Mouse (Mus musculus): ENCODE measurements around the gene Macf1. TPM values are rescaled to one million over a fixed set of nuclear protein-coding genes. Genes with fewer than 3 reads are reported as not detected.
"Not testable (repeated sequence)": the region's sequence is repeated elsewhere in the genome, so short reads cannot be mapped to it uniquely, and the experiment has no call there.

The Macf1 gene
- polyA plus RNA-seq, 1 experiment = 88.5 TPM

DNA sequence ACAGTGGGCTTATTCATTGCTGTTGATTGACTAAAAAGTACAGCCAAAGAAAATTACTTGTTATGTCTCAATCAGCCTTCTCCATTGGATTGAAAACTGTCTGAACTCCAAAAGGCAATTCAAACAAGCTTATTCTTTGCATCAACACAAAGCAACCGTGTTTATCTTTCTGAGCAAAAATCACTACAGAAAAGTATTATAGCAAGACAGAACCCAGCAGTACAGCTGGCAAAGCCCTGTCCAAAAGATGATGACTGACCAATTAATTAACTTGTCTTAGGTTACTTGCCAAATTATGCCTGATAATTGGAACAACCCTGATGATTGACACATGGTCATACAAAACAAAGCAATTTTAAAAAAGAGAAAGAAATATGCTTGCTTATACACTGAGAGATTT lies 26.0 kb downstream of the Macf1 start:
- TF ChIP-seq TCF3 (IDR thresholded peaks at IDR 0.05; ENCODE audit: insufficient read length, low read depth) (no peak), MYOG (IDR thresholded peaks at IDR 0.05; ENCODE audit: control insufficient read depth in 1 of 3, insufficient read depth in 1 of 3, insufficient read length in 2 of 3, low read depth in 2 of 3) (no peak), POLR2A (IDR thresholded peaks at IDR 0.05; ENCODE audit: insufficient read length, low read depth) (no peak), SRF (IDR thresholded peaks at IDR 0.05; ENCODE audit: control insufficient read depth, insufficient read length, low read depth) (no peak), MAX (IDR thresholded peaks at IDR 0.05; ENCODE audit: low read depth) (no peak), USF1 (IDR thresholded peaks at IDR 0.05; ENCODE audit: low read depth) (no peak), POLR2AphosphoS2 (IDR thresholded peaks at IDR 0.05; ENCODE audit: insufficient read length, low read depth) (no peak), E2F4 (IDR thresholded peaks at IDR 0.05; ENCODE audit: insufficient read depth) (no peak), CEBPB (IDR thresholded peaks at IDR 0.05; ENCODE audit: insufficient read depth, poor library complexity, severe bottlenecking) (no peak), MYOD1 (IDR thresholded peaks at IDR 0.05; ENCODE audit: control insufficient read depth in 1 of 3, insufficient read length in 2 of 3, low read depth in 2 of 3) (no peak), TCF12 (IDR thresholded peaks at IDR 0.05; ENCODE audit: insufficient read depth, poor library complexity, severe bottlenecking) (no peak), REST (IDR thresholded peaks at IDR 0.05; ENCODE audit: insufficient read depth, insufficient read length) (no peak)
- Histone ChIP-seq H3K27me3 (ENCODE audit: control insufficient read depth, insufficient read depth, insufficient read length) (no peaks in the 10 kb centered on the region), H3K79me2 (ENCODE audit: control insufficient read depth, insufficient read depth) (peaks cover 83% of the 10 kb centered on the region), H3K4me3 (no peak overlapping the region), H3ac (ENCODE audit: control insufficient read depth, insufficient read length) (no peak overlapping the region), H3K36me3 (ENCODE audit: control insufficient read depth, insufficient read depth) (no peaks in the 10 kb centered on the region), H3K4me2 (ENCODE audit: low read depth) (no peak overlapping the region)

DNA sequence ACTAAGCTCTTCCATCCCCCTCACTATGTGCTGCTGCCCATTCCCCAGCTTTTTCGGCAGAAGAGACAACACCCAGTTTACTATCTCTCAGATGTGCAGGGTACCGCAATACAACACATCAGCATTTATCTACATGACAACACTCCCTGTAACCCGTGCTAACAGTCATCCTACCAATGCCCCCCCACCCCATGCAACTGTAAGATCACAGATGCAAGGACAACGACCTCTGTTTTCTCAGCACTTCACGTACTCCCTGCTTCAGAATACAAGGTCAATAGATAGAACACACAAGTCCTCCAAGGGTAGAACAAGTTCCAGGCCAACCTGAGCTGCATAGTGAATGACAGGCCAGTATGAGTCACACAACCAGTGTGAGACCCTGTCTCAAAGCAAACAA lies 28.9 kb downstream of the Macf1 start:
- Histone ChIP-seq H3K4me3 (no peak overlapping the region), H3K79me2 (ENCODE audit: control insufficient read depth, insufficient read depth) (peaks cover 75% of the 10 kb centered on the region), H3K36me3 (ENCODE audit: control insufficient read depth, insufficient read depth) (no peaks in the 10 kb centered on the region), H3K27me3 (ENCODE audit: control insufficient read depth, insufficient read depth, insufficient read length) (no peaks in the 10 kb centered on the region), H3K4me2 (ENCODE audit: low read depth) (no peak overlapping the region), H3ac (ENCODE audit: control insufficient read depth, insufficient read length) (no peak overlapping the region)
- no peak for TF ChIP-seq USF1 (IDR thresholded peaks at IDR 0.05; ENCODE audit: low read depth)
- TF ChIP-seq REST (IDR thresholded peaks at IDR 0.05; ENCODE audit: insufficient read depth, insufficient read length) = no peak
- TF ChIP-seq POLR2A (IDR thresholded peaks at IDR 0.05; ENCODE audit: insufficient read length, low read depth) = no peak
- TF ChIP-seq MYOD1 (IDR thresholded peaks at IDR 0.05; ENCODE audit: control insufficient read depth in 1 of 3, insufficient read length in 2 of 3, low read depth in 2 of 3) = no peak

DNA sequence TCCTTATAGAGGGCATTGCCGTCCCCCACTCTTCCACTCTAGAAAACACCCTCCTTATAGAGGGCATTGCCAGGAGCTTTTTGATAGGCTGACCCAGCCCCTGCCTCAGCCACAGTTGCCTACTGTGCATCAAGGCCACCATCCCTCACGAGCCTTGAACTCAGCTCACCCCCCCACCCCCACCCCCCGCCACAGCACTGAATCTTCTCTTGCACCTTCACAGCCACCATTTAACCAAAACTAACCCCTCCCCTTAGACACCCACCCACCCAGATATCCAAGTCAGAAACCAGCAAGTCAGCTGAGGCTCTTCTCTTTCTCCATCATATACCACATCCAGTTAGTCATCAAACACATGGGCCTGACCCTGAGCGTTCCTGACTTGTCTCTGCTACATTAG lies 29.6 kb downstream of the Macf1 start:
- TF ChIP-seq TCF12 (IDR thresholded peaks at IDR 0.05; ENCODE audit: insufficient read depth, poor library complexity, severe bottlenecking) (no peak), E2F4 (IDR thresholded peaks at IDR 0.05; ENCODE audit: insufficient read depth) (no peak), MYOG (IDR thresholded peaks at IDR 0.05; ENCODE audit: control insufficient read depth in 1 of 3, insufficient read depth in 1 of 3, insufficient read length in 2 of 3, low read depth in 2 of 3) (no peak), POLR2A (IDR thresholded peaks at IDR 0.05; ENCODE audit: insufficient read length, low read depth) (no peak), CEBPB (IDR thresholded peaks at IDR 0.05; ENCODE audit: insufficient read depth, poor library complexity, severe bottlenecking) (no peak), MAX (IDR thresholded peaks at IDR 0.05; ENCODE audit: low read depth) (no peak), SRF (IDR thresholded peaks at IDR 0.05; ENCODE audit: control insufficient read depth, insufficient read length, low read depth) (no peak), MYOD1 (IDR thresholded peaks at IDR 0.05; ENCODE audit: control insufficient read depth in 1 of 3, insufficient read length in 2 of 3, low read depth in 2 of 3) (no peak), POLR2AphosphoS2 (IDR thresholded peaks at IDR 0.05; ENCODE audit: insufficient read length, low read depth) (no peak), USF1 (IDR thresholded peaks at IDR 0.05; ENCODE audit: low read depth) (no peak), TCF3 (IDR thresholded peaks at IDR 0.05; ENCODE audit: insufficient read length, low read depth) (no peak), REST (IDR thresholded peaks at IDR 0.05; ENCODE audit: insufficient read depth, insufficient read length) (no peak)
- H3ac ChIP-seq (ENCODE audit: control insufficient read depth, insufficient read length) = no peak overlapping the region
- H3K27me3 ChIP-seq (ENCODE audit: control insufficient read depth, insufficient read depth, insufficient read length) = no peaks in the 10 kb centered on the region
- no peaks in the 10 kb centered on the region for H3K36me3 ChIP-seq (ENCODE audit: control insufficient read depth, insufficient read depth)
- peaks cover 73% of the 10 kb centered on the region for H3K79me2 ChIP-seq (ENCODE audit: control insufficient read depth, insufficient read depth)
- no peak overlapping the region for H3K4me2 ChIP-seq (ENCODE audit: low read depth)
- no peak overlapping the region for H3K4me3 ChIP-seq

- H3ac ChIP-seq (ENCODE audit: control insufficient read depth, insufficient read length); H3K36me3 ChIP-seq (ENCODE audit: control insufficient read depth, insufficient read depth); H3K27me3 ChIP-seq (ENCODE audit: control insufficient read depth, insufficient read depth, insufficient read length); H3K4me2 ChIP-seq (ENCODE audit: low read depth); H3K4me3 ChIP-seq: not testable (repeated sequence)
- peaks cover 67% of the 10 kb centered on the region for H3K79me2 ChIP-seq (ENCODE audit: control insufficient read depth, insufficient read depth)
These were observed 30.7 kb downstream of the Macf1 start for GRCm38 (mm10) chr4:123653446-123653845.

- no peak overlapping the region for H3K4me3 ChIP-seq
- no peak for TF ChIP-seq POLR2AphosphoS2 (IDR thresholded peaks at IDR 0.05; ENCODE audit: insufficient read length, low read depth)
- no peak for TF ChIP-seq CEBPB (IDR thresholded peaks at IDR 0.05; ENCODE audit: insufficient read depth, poor library complexity, severe bottlenecking)
- TF ChIP-seq REST (IDR thresholded peaks at IDR 0.05; ENCODE audit: insufficient read depth, insufficient read length) = no peak
- TF ChIP-seq POLR2A (IDR thresholded peaks at IDR 0.05; ENCODE audit: insufficient read length, low read depth) = no peak
- no peak for TF ChIP-seq E2F4 (IDR thresholded peaks at IDR 0.05; ENCODE audit: insufficient read depth)
- no peak for TF ChIP-seq MYOG (IDR thresholded peaks at IDR 0.05; ENCODE audit: control insufficient read depth in 1 of 3, insufficient read depth in 1 of 3, insufficient read length in 2 of 3, low read depth in 2 of 3)
- no peak for TF ChIP-seq USF1 (IDR thresholded peaks at IDR 0.05; ENCODE audit: low read depth)
- no peak for TF ChIP-seq MYOD1 (IDR thresholded peaks at IDR 0.05; ENCODE audit: control insufficient read depth in 1 of 3, insufficient read length in 2 of 3, low read depth in 2 of 3)
- no peak for TF ChIP-seq SRF (IDR thresholded peaks at IDR 0.05; ENCODE audit: control insufficient read depth, insufficient read length, low read depth)
- H3K36me3 ChIP-seq (ENCODE audit: control insufficient read depth, insufficient read depth) = no peaks in the 10 kb centered on the region
- no peak overlapping the region for H3ac ChIP-seq (ENCODE audit: control insufficient read depth, insufficient read length)
- no peaks in the 10 kb centered on the region for H3K27me3 ChIP-seq (ENCODE audit: control insufficient read depth, insufficient read depth, insufficient read length)
- H3K79me2 ChIP-seq (ENCODE audit: control insufficient read depth, insufficient read depth) = peaks cover 67% of the 10 kb centered on the region
- no peak overlapping the region for H3K4me2 ChIP-seq (ENCODE audit: low read depth)
These were observed 32.0 kb downstream of the Macf1 start for GRCm38 (mm10) chr4:123652130-123652529.
